Mouse (Mus musculus) midbrain, embryonic 16.5 days (tissue): Measurements from ENCODE around the gene Dmxl2. TPM values are rescaled to one million over a fixed set of nuclear protein-coding genes. Genes with fewer than 3 reads are reported as not detected.

ENCODE experiments used
- ATAC-seq: fragments of 200-750 bp; cut with Nextera tagmentation; 2 replicates; pipeline ENCODE4 v1.8.0; 2017; ENCODE audit warnings: moderate TSS enrichment
- H3K27ac ChIP-seq: fragments of 300-500 bp; sonication (generic); 2 replicates; pipeline ENCODE4 v1.5.1; 2014; ENCODE audit warnings: mild to moderate bottlenecking, low read length, mixed read lengths
- H3K27me3 ChIP-seq: fragments of 300-500 bp; sonication (generic); 2 replicates; pipeline ENCODE4 v1.6.1; 2014; ENCODE audit warnings: low read depth, low read length, mixed read lengths; ENCODE audit not compliant: control insufficient read depth, insufficient read depth
- H3K36me3 ChIP-seq: fragments of 300-500 bp; sonication (generic); 2 replicates; pipeline ENCODE4 v1.6.1; 2014; ENCODE audit warnings: mild to moderate bottlenecking, low read length, moderate library complexity, mixed read lengths; ENCODE audit not compliant: control insufficient read depth, insufficient read depth
- H3K4me1 ChIP-seq: fragments of 300-500 bp; sonication (generic); 2 replicates; pipeline ENCODE4 v1.6.1; 2014; ENCODE audit warnings: mild to moderate bottlenecking, low read length, mixed read lengths; ENCODE audit not compliant: control insufficient read depth, insufficient read depth
- H3K4me2 ChIP-seq: fragments of 300-500 bp; sonication (generic); 2 replicates; pipeline ENCODE4 v1.6.1; 2014; ENCODE audit warnings: mild to moderate bottlenecking, low read length, mixed read lengths
- H3K4me3 ChIP-seq: fragments of 300-500 bp; sonication (generic); 2 replicates; pipeline ENCODE4 v1.5.1; 2014; ENCODE audit warnings: low read depth, mild to moderate bottlenecking, low read length, moderate library complexity, mixed read lengths
- H3K9ac ChIP-seq: fragments of 300-500 bp; sonication (generic); 2 replicates; pipeline ENCODE4 v1.6.1; 2014; ENCODE audit warnings: low read depth, low read length, mixed read lengths
- H3K9me3 ChIP-seq: fragments of 300-500 bp; sonication (generic); replicated peaks from 2 replicates; pipeline ENCODE4 v1.6.1; 2014; ENCODE audit warnings: mild to moderate bottlenecking, low read length, mixed read lengths; ENCODE audit not compliant: control insufficient read depth, poor library complexity, severe bottlenecking
- WGBS: fragments of 180-500 bp; shearing (Covaris S2); extraction: QIAGEN DNeasy Blood & Tissue Kit; methylation state at CpG from one replicate; pipeline ENCODE4 v1.1.7; 2014; 5-methylcytosine and 5-hydroxymethylcytosine counted together
- polyA plus RNA-seq: library from polyadenylated mRNA; unstranded; fragments of >200 nt; fragmentation: Nextera tagmentation; extraction: Ambion mirVana; gene quantifications from 2 replicates; pipeline ENCODE4 v1.2.1, GENCODE M21; 2015

Dmxl2 gene
- polyA plus RNA-seq = 53.4 and 59.3 TPM in 2 replicates

DNA sequence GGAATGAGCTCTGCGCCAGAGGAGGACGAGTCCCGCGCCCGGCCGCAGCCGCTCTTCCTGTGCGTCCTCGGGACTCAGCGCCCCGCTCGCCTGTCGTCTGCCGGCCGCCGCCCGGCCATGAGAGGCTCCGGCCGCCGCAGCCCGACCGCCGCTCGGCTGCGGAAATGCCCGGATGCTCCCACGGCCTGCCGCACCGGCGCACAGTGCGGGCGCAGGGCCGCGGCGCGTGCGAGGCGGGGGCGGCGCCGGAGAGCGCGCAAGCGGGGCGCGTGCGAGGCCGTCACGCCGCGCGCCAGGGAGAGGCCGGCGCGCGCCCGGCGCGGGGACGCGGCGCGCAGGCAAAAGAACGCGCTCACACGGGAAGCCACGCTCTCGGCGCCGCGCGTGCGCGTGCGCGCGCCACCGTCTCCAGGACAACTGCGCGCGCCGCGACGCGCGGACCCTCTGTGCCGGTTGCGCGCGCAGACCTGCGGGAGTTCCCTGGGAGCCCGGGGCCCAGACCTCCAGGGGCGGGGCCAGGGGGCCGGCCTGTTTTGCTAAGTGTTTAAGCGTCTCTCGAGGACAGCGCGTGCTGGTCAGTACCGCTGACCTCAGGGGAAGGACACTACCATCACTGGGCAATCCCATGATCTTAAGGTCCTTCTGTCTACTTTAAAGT is at the start of gene Dmxl2:
Dmxl2 (minus strand) TSS at position 174 of the 658 bp plus-strand sequence.
- H3K36me3 ChIP-seq = no peaks in the 10 kb centered on the region
- H3K4me2 ChIP-seq = peak within 1 kb of the TSS; percentile 70
- H3K9me3 ChIP-seq = no peaks in the 10 kb centered on the region
- peaks cover 28% of the 10 kb centered on the region for H3K4me1 ChIP-seq
- peak within 1 kb of the TSS; percentile 98 for H3K9ac ChIP-seq
- H3K27me3 ChIP-seq = no peaks in the 10 kb centered on the region
- peak within 1 kb of the TSS; percentile 94 for H3K27ac ChIP-seq
- under 1% methylated on average over 59 of the region's 99 CpGs for WGBS
- peak within 1 kb of the TSS; percentile 94 for H3K4me3 ChIP-seq
- peak; percentile 95 for ATAC-seq

- H3K4me2 ChIP-seq = no peak overlapping the region
- no peaks in the 10 kb centered on the region for H3K9me3 ChIP-seq
- WGBS = 94% methylated on average over 6 of the region's 6 CpGs
- no peak for ATAC-seq
- peaks cover 9% of the 10 kb centered on the region; the same call in 1 of the 2 replicates for H3K36me3 ChIP-seq
- H3K4me1 ChIP-seq = no peaks in the 10 kb centered on the region
- no peak overlapping the region for H3K27ac ChIP-seq
- H3K9ac ChIP-seq = no peak overlapping the region
- no peaks in the 10 kb centered on the region for H3K27me3 ChIP-seq
- H3K4me3 ChIP-seq = no peak overlapping the region
Measured at GRCm38 (mm10) chr9:54549433-54549832, 48.0 kb upstream of the Dmxl2 start.

DNA sequence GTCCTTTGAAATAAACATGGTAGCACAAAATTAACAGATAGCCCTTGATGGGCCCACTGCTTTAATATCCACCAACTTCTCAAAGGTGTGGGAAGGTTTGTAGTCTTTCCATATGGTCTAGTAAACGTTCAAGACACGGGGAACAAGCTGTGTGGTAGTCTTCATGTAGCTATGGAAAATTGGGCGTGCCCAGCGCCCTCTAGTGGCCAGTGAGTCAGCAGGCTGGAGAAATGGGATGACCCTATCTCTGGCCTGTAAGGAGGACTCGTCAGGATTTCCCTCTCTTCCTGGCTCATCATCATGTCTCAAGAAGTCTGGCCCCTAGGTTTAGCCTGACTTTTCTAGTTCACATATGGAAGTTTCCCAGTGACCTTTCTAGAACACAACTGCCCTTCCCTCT is 46.1 kb upstream of the Dmxl2 start:
- Histone ChIP-seq H3K9me3 (no peaks in the 10 kb centered on the region), H3K4me2 (no peak overlapping the region), H3K4me1 (no peaks in the 10 kb centered on the region), H3K9ac (no peak overlapping the region), H3K4me3 (no peak overlapping the region), H3K36me3 (peaks cover 9% of the 10 kb centered on the region; the same call in 1 of the 2 replicates), H3K27ac (no peak overlapping the region), H3K27me3 (no peaks in the 10 kb centered on the region)
- no peak for ATAC-seq
- WGBS = 19% methylated on average over 5 of the region's 5 CpGs

- no peaks in the 10 kb centered on the region for H3K4me1 ChIP-seq
- no peak overlapping the region for H3K4me3 ChIP-seq
- H3K36me3 ChIP-seq = peaks cover 9% of the 10 kb centered on the region; the same call in 1 of the 2 replicates
- H3K9ac ChIP-seq = no peak overlapping the region
- no peak for ATAC-seq
- no peaks in the 10 kb centered on the region for H3K27me3 ChIP-seq
- no peaks in the 10 kb centered on the region for H3K9me3 ChIP-seq
- 91% methylated on average over 4 of the region's 4 CpGs for WGBS
- no peak overlapping the region for H3K27ac ChIP-seq
- H3K4me2 ChIP-seq = no peak overlapping the region
Measured at GRCm38 (mm10) chr9:54544954-54545315, 43.5 kb upstream of the Dmxl2 start.

GRCm38 (mm10) chr9:54544212-54544953 is 43.0 kb upstream of the Dmxl2 start:
- H3K9me3 ChIP-seq = no peaks in the 10 kb centered on the region
- no peak overlapping the region for H3K27ac ChIP-seq
- no peak overlapping the region for H3K4me3 ChIP-seq
- H3K9ac ChIP-seq = no peak overlapping the region
- H3K36me3 ChIP-seq = peaks cover 9% of the 10 kb centered on the region; the same call in 1 of the 2 replicates
- H3K4me1 ChIP-seq = no peaks in the 10 kb centered on the region
- ATAC-seq = no peak
- WGBS = 91% methylated on average over 9 of the region's 9 CpGs
- H3K27me3 ChIP-seq = no peaks in the 10 kb centered on the region
- H3K4me2 ChIP-seq = no peak overlapping the region

- no peak overlapping the region for H3K4me3 ChIP-seq
- H3K4me2 ChIP-seq = no peak overlapping the region
- no peak overlapping the region for H3K27ac ChIP-seq
- no peak overlapping the region for H3K9ac ChIP-seq
- H3K4me1 ChIP-seq = no peaks in the 10 kb centered on the region
- 80% methylated on average over 5 of the region's 5 CpGs for WGBS
- no peaks in the 10 kb centered on the region for H3K27me3 ChIP-seq
- no peak for ATAC-seq
- H3K9me3 ChIP-seq = no peaks in the 10 kb centered on the region
- H3K36me3 ChIP-seq = no peaks in the 10 kb centered on the region; the same call in 1 of the 2 replicates
Measured at GRCm38 (mm10) chr9:54540801-54541200, 39.4 kb upstream of the Dmxl2 start.

DNA sequence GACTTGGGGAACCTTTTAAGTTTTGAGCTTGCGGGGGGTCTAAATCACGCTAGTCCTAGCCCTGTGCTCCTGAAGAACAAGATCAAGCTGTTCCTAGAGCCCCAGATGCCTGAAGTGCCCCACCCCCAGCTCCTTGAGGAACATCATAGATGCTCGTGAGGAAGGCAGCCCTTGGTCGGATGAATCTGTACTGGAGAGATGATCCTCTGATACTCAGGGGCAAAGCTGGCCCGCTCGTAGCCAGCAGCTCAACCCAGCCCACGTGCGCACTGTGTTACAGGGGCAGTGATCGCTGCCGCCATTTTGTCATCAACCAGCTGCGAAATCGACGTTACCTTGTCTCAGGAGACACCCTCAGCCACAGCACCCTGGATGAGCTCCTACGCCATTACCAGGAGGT is 37.3 kb upstream of the Dmxl2 start, which contains the start of gene Sh2d7:
Sh2d7 (plus strand) TSS at position 301 of the 400 bp plus-strand sequence.
- Histone ChIP-seq H3K9me3 (no peaks in the 10 kb centered on the region), H3K4me2 (no peak within 1 kb of the TSS), H3K27me3 (no peaks in the 10 kb centered on the region), H3K36me3 (no peaks in the 10 kb centered on the region), H3K27ac (no peak within 1 kb of the TSS), H3K9ac (no peak within 1 kb of the TSS), H3K4me3 (no peak within 1 kb of the TSS), H3K4me1 (peaks cover 4% of the 10 kb centered on the region)
- 95% methylated on average over 14 of the region's 14 CpGs for WGBS
- ATAC-seq = no peak

- no peak overlapping the region for H3K4me2 ChIP-seq
- WGBS = 96% methylated on average over 3 of the region's 3 CpGs
- H3K27me3 ChIP-seq = no peaks in the 10 kb centered on the region
- H3K27ac ChIP-seq = no peak overlapping the region
- H3K36me3 ChIP-seq = no peaks in the 10 kb centered on the region
- H3K4me1 ChIP-seq = peaks cover 5% of the 10 kb centered on the region
- no peak overlapping the region for H3K4me3 ChIP-seq
- no peak for ATAC-seq
- H3K9me3 ChIP-seq = no peaks in the 10 kb centered on the region
- H3K9ac ChIP-seq = no peak overlapping the region
Measured at GRCm38 (mm10) chr9:54538244-54538643, 36.8 kb upstream of the Dmxl2 start.

DNA sequence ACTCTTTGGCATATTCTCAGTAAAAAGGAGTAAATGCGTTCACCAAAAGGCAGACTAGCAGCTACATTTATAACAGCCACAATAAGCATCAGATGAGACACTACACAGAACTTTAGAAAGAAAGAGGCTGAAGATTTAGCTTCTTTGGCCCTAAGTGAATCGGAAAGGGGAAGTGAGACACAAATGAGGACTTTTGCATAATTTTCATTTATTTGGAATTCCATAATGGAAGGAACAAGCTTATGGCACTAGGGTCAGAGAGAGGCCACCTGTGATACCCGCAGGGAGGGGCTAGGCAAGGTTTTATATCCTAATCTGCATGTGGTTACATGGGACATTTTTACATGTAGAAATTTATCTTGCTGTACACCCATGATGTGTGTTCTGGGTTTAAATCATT is 36.1 kb upstream of the Dmxl2 start:
- no peak for ATAC-seq
- Histone ChIP-seq H3K4me1 (peaks cover 5% of the 10 kb centered on the region), H3K9ac (no peak overlapping the region), H3K27me3 (no peaks in the 10 kb centered on the region), H3K9me3 (no peaks in the 10 kb centered on the region), H3K36me3 (no peaks in the 10 kb centered on the region), H3K27ac (0 out of 2 replicates have a peak overlapping the region, but pooled peaks have one; percentile 14), H3K4me2 (no peak overlapping the region), H3K4me3 (no peak overlapping the region)
- 76% methylated on average over 3 of the region's 3 CpGs for WGBS
